Mouse (Mus musculus) B cell, adult 67 days (primary cell): ENCODE measurements around the gene Cstb. TPM values are rescaled to one million over a fixed set of nuclear protein-coding genes. Genes with fewer than 3 reads are reported as not detected.

Experiments
- total RNA-seq, 2 experiments: library from RNA; stranded (reverse); gene quantifications; 4 replicates each; pipeline ENCODE4 v1.2.4; 2023

Cstb gene
- 10 to 100 TPM; 38.1 to 47.3 TPM for total RNA-seq

DNA sequence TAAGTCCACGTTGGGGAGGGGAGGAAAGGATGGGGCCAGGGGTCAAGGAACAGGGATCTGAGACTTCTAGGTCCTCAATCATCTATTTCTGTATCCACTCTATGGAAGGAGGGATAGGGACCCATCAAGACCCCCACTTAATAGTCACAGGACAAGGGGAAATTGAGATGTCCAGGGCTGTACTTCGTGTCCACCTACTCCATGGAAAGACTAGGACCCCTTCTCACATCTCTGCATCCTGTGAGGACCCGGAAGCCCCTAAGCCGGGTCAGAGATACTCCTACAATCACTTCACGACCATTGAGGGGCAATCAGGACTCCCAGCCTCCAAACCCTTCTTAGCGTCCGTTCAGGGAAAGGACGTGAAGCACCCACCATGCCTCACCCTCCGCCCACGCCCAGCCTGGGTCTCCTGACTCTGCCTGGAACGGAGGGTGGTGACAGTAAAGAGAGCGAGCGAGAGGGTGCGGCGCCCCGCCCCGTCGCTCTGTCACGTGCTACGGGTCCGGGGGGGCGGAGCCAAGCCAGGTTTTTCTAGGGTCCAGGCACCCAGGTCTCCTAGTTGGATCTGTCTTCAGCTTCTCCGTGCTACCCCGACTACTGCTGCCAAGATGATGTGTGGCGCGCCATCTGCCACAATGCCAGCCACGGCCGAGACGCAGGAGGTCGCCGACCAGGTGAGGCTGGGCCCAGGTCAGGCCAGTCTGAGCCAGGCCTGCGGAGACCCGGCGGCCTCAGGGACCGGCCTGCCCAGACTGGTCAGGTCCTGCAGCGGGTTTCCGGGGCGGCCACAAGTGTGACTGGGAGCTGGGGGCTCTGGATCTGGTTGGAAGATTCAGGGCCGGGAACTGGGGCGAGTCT is at the start of gene Cstb:
Gene Cstb, plus strand, starts transcription at position 489 of the 861 bp plus-strand sequence.

DNA sequence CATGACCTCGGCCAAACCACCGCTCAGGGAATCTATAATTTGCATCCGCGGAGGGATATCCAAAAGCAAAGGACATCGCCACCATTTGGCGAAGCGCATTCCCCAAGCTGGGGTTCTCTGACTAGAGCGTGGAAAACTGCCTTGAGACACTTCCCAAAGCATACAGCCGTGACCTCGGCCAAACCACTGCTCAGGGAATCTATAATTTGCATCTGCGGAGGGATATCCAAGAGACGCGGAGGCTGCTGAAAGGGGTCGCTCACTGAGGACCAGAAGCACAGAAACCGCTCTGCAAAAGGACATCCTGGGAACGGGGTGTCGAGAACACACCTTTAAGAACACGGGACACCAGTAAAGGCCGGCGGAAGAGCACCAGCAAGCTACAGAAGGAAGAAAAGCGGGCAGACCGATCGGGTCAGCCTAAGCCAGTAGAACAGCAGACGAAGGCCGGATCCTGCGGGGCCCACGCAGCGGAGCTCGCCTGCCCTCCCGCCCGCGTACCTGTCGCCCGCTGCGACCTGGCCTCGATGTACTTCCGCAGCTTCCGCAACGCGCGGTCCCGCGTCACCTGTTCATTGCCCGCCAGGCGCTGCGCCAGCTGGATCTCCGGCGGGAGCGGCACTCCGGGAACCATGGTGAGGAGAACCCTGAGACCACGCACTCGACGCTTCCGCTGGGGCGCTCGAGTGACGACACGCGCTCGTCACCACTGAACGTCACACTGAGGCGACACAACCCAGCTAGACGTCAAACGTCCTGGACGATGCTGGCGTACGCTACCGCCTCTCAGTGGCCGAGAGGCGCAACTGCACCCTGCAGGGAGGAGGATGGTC is 12.9 kb upstream of the Cstb start, which contains the start of gene Rrp1:
Gene Rrp1, minus strand, starts transcription at position 725 of the 833 bp plus-strand sequence.

DNA sequence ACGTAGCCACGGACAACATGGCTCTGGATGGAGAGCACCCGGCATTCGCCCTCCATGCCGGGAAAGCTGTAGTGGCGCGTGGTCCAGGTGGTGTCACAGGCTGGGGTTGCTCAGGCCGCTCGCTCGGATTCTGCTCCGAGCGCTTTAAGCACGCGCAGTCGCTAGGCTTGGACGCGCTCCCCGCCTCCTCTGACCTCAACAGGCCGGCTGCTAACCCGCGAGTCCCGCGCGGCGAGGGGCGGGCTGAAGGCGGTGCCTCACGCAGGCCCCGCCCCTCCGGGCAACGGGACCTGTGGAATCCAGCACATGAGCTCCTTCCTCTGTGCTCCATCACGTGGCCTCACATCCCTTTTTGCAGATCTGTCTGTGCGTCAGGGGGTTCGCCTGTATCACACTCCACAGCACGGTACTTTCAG is 39.3 kb downstream of the Cstb start, which contains the start of gene Pdxk:
Gene Pdxk, minus strand, starts transcription at position 184 of the 416 bp plus-strand sequence.

Other genes with a start within 250 kb of the Cstb start
- 10 to 100 TPM; 27.0 to 27.2 TPM for gene Pwp2, start 240.5 kb upstream of the Cstb start, total RNA-seq
- gene Trappc10, start 181.0 kb upstream of the Cstb start, total RNA-seq, result 10 to 100 TPM; 69.3 to 70.7 TPM
- gene Agpat3, start 73.2 kb upstream of the Cstb start, total RNA-seq, result 100 to 1,000 TPM; 103 to 106 TPM
- 100 to 1,000 TPM; 337 TPM for gene Rrp1, start 12.6 kb upstream of the Cstb start, total RNA-seq
- gene Pdxk, start 39.3 kb downstream of the Cstb start, total RNA-seq, result 10 to 100 TPM; 20.9 to 26.0 TPM
- gene Olfr1358, start 91.8 kb downstream of the Cstb start, total RNA-seq, result not detected
- 100 to 1,000 TPM in 1 of 2 experiments, 10 to 100 TPM in 1; 94.2 to 123 TPM for gene Ilvbl, start 148.7 kb downstream of the Cstb start, total RNA-seq
- gene Syde1, start 166.3 kb downstream of the Cstb start, total RNA-seq, result 1 to 10 TPM; 1.3 to 1.4 TPM
- gene Olfr1357, start 192.4 kb downstream of the Cstb start, total RNA-seq, result not detected